Mouse (Mus musculus) testis, postnatal 10 days (tissue): Measurements from ENCODE around the gene Ptgds.

Experiments
- DNase-seq: peaks from one replicate; pipeline ENCODE4 v3.0.0; 2021; ENCODE audit warnings: low spot score

The Ptgds gene

DNA sequence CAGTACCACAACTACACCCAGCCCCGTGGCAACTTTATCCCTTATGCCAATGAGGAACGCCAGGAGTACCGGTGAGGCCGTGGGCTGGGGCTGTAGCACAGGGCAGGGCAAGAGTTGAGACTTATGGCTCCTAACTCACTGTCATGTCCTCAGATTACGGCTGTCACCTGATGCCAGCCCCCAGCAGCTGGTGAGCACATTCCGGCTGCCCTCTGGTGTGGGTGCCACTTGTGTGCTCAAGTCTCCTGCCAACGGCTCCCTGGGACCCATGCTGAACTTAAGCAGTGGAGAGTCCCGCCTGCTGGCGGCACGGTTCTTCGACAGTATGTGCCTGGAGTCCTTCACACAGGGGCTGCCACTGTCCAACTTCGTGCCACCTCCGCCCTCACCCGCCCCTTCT lies 27.2 kb downstream of the Ptgds start:
- DNase-seq: no peak

DNA sequence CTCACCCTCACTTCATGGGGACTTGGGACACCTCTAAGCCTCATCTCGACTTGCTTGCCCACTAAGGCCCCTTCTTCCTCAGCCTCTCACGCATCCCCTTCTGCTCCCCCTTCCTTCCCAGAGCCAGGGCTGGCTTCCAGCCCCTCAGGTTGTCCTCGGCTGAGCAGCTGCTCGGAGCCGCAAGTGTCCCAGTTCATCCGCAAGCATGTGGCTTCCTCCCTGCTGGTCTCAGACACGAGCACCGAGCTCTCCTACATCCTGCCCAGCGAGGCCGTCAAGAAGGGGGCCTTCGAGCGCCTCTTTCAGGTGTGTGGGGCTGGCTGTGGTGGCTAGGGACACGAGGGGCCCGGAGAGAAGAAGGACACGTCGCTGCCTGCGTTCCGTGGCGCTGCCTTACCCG lies 28.8 kb downstream of the Ptgds start:
- no peak for DNase-seq

DNA sequence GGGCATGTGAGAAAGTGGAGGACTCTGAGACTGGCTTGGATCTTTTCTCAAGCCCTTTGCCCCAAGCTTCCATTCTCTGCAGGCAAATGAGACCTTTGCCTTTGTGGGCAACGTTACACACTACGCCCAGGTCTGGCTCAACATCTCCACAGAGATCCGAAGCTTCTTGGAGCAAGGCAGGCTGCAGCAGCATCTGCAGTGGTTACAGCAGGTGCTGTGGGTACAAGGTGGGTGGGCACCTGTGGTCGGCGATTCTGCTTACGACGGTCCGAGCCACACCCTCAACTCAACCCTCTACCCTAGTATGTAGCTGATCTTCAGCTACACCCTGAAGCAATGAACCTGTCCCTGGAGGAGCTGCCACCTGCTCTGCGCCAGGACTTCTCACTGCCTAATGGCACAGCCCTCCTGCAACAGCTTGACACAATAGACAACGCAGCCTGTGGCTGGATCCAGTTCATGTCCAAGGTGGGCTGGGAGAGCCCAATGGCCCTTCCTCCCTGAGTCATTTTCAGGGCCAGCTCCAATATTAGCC lies 33.5 kb downstream of the Ptgds start:
- DNase-seq: no peak

DNA sequence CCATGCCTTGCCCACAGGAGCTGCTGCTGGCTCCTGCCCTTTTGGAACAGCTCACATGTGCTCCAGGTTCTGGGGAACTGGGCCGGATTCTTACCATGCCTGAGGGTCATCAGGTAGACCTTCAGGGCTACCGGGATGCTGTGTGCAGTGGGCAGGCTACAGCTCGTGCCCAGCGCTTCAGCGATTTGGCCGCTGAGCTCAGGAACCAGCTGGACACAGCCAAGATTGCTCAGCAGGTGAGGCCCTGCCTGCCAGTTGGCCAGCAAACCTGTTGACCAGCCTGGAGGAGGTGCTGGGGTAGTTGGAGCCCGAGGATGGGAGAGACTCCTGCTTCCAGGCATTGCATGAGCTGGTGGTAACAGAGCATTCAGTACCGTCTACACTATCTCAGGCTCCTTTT lies 35.6 kb downstream of the Ptgds start:
- no peak for DNase-seq

DNA sequence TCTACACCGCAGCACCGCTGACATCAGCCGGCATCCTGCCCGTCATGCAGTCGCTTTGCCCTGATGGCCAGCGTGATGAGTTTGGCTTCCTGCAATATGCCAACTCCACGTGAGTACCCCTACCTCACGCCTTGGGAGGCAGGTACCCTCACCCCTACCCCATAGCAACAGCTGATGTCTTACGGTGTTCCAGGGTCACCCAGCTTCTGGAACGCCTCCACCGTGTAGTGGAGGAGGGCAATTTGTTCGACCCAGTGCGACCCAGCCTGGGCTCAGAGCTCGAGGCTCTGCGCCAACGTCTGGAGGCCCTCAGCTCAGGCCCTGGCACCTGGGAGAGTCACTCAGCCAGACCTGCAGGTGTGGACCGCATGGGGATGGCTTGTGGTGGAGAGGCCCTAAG lies 36.7 kb downstream of the Ptgds start:
- DNase-seq: no peak

- no peak for DNase-seq
These were observed 37.3 kb downstream of the Ptgds start for GRCm38 (mm10) chr2:25432326-25433098.

DNA sequence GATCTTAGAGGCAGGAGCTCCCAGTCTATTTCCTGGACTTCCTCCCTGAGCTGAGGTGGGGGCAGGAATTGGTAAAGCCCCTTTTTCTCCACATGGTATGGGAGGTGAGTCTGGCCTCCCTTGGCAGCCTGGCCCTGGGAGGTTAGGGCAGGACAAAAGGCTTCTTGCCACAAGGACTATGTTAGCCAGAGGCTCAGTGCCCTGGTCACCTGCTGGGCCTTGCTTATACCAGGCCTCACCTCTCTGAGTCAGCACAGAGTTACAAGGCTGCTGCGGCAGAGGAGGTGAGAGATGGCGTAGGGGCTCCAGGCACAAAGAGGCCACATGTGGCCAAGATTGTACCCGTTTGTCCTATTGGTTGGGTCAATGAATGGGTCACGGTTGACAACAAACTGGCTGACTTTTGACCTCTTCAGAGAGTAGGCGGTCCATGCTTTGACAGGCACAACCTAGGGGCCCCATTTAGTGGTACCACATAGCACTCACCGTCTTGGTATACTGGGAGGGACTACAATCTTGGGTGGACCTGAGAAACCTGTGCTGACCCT lies 38.5 kb downstream of the Ptgds start:
- no peak for DNase-seq

- no peak for DNase-seq
These were observed 39.2 kb downstream of the Ptgds start for GRCm38 (mm10) chr2:25430395-25431233.

DNA sequence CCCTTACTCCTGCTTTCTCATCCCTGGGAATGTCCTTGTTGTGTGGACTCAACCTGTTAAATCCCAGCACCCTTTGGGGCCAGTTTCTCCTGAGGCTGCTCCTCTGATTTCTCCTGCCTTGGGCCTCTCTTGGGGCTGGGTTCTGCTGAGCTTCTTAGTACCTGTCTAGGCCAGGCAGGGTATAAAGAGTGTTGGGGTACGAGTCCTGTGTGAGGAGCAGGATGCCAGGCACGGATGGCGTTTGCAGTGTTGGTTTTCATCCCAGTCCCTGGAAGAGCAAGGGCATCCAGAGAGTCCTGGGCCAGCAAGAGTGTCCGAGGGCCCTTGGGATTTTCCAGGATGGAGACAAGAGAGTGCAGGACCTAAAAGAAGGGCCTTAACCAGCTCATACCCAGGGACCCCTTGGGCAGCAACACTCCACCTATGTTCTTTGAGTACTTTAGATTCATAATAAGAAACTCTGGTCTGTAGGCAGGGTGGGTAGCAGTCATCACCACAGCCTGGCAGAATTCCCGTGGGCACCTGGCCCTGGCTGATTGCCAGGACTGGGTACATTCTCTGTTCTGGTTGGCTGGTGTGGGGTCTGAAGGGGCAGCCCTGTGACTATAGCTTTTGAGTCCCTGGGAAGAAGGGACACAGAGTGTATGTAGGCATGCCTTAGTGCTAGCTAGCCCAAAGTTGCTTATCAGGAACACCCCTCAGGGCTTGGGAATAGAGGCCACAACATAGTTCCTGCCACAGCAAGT lies 40.2 kb downstream of the Ptgds start:
- DNase-seq: no peak

DNA sequence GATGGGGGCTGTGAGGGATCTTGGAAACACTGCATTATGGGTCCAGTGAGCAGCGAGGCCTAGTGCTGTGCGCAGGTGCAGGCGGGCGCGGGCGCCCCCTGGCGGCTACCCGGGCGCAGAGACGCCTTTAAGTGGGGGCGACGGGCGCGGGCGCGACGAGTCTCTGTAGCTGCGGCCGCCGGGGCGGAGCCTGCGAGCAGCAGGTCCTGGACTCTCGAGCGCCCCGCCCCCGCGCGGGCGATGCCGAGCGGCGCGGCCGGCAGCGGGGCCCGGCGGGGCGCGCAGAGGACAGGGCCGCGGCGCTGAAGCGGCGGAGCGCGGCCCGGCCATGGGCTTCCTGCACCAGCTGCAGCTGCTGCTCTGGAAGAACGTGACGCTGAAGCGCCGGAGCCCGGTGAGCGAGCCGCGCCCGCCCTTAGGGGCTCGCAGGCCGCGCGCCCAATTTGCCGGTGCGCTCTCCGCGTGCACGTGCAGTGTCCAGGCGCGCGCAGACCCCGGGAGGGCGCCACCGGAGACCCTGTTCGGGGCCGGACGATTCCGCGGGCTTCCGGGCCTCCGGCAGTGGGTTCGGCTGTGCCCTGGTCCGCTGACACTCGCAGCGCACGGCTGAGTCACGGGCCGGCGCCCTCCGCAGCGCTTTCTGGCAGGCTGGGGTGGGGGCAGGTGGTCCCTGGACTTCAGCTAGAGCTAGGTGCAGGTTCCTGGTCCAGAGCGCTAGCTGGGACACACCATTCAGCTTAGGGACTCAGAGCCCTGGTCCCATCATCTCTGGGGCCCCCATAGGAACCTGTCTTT lies 41.2 kb downstream of the Ptgds start, which contains the start of gene Abca2:
Abca2 (plus strand) TSS at position 262 of the 795 bp plus-strand sequence.
- DNase-seq: peak; percentile 95

DNA sequence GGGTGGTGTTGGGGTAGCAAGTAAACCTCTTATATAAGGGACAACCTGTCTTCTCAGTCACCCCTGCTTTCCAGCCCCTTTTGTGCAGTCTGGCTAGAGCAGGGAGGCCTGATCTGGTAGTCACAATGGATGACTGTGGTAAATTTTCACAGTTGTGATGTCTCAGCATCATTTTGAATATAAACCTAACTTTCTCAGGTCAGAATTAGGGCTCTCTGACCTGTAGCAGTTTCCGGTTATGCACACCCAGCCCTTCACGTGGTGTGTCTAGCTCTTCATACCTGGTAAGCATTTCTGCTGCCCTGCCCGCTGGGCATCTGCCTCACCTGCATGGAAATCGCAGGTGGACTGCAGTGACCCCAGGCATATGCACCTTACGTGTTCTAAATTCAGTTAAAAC lies 42.6 kb downstream of the Ptgds start:
- DNase-seq: no peak

DNA sequence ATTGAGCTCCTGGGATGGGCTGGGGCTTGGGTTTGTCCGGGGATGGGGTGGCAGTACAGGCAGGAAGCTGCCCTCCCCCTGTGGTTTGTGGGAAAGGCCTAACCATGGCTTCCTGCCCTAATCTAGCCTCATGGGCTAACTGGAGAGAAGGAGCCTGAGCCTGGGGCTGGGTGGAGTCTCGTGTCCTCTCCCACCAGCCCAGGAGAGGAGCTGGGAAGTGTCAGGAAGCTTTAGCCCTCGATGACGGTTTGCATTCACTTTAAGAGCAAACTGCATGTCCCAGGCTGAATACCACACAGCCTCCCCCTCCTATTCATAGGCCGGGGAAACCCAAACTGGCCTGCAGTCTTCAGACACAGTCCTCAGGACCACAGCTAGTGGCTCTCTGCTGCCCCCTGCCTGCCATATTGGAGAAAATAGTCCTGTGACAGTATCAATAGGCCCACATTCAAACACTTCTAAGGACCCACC lies 43.1 kb downstream of the Ptgds start:
- peak; percentile 83 for DNase-seq

DNA sequence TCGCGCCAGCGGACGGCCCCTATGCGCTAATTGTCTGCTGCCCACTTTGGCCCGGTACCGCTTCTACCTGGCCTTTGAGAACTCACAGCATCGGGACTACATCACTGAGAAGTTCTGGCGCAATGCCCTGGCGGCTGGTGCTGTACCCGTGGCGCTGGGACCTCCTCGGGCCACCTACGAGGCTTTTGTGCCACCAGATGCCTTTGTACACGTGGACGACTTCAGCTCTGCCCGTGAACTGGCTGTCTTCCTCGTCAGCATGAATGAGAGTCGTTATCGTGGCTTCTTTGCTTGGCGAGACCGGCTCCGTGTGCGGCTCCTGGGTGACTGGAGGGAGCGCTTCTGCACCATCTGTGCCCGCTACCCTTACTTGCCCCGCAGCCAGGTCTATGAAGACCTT lies 44.4 kb downstream of the Ptgds start:
- DNase-seq: no peak

GRCm38 (mm10) chr2:25423626-25424025 lies 46.2 kb downstream of the Ptgds start:
- DNase-seq: no peak

GRCm38 (mm10) chr2:25422587-25423410 lies 47.0 kb downstream of the Ptgds start, which contains the start of gene Fut7:
TSS of gene Fut7 (plus strand) at chr2:25423267.
- DNase-seq: no peak

DNA sequence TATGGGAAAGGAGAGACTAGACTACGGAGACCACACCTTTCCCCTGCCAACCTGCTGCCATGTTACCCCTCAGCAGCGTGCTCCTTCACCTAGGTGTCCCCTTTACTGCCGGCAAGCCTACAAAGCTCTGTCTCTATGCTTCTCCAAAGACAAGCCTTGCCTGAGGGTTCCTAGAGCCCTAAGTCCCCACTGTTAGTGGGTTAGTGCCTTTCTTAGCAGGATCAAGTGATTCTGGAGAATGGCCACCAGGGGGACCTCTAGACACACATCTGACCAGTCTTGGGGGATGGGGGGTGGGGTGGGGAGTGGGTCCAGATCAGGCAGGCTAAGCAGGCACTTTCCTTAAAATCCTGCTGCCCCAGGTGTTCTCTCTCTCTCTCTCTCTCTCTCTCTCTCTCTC lies 48.0 kb downstream of the Ptgds start:
- DNase-seq: no peak

DNA sequence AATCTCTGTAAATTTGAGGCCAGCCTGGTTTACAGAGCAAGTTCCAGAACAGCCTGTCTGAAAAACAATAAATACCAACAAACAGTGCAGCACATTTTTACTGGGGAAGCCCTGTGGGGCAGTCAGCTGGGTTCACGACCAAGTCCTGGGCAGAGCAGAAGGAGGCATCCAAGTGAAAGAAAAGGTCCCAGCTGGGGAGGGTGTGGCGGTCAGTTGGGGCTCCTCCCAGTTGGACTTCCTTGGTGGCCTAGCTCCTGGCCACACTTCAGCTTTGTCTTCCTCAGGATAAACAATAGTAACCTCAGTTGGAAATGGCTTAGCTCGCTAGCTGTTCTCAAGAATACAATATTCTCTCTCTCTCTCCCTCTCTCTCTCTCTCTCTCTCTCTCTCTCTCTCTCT lies 52.4 kb downstream of the Ptgds start:
- no peak for DNase-seq
